Mouse (Mus musculus) Patski (cell line): Measurements from ENCODE around the gene Fut7. TPM values are rescaled to one million over a fixed set of nuclear protein-coding genes. Genes with fewer than 3 reads are reported as not detected.

Experiments used
- ATAC-seq: fragments of 100-300 bp; one replicate; pipeline ENCODE4 v1.8.0; 2021
- CTCF ChIA-PET: fragments of 350-600 bp; sonication (Branson Sonifier 250); formaldehyde crosslinking; loops from one replicate; lab custom pipeline; 2022; ENCODE audit warnings: inconsistent platforms; lab: Charles Lee
- POLR2A ChIA-PET: fragments of 350-600 bp; sonication (Branson Sonifier 250); formaldehyde crosslinking; loops from one replicate; lab custom pipeline; 2022; ENCODE audit warnings: antibody characterized with exemption, inconsistent platforms; lab: Charles Lee
- DNase-seq: peaks from one replicate; pipeline ENCODE4 v3.0.0-alpha.2; 2011; ENCODE audit warnings: low read depth, low spot score
- H3K27me3 ChIP-seq: fragments of 371-371 bp; one replicate; pipeline ENCODE4 v1.5.1; 2021
- CTCF ChIP-seq: fragments of 100-300 bp; IDR thresholded peaks from one replicate; pipeline ENCODE4 v1.5.1; 2021
- in situ Hi-C: fragments of 300-500 bp; cut with MboI; formaldehyde crosslinking; loops from 3 replicates; pipeline ENCODE4 v1.11.1; 2018; ENCODE audit warnings: low pct_unique_long_range_greater_than_20kb, mixed read lengths
- polyA plus RNA-seq: library from polyadenylated mRNA; unstranded; gene quantifications from one replicate; pipeline ENCODE4 v1.2.3, GENCODE M21; 2021

The Fut7 gene
- polyA plus RNA-seq, 1 experiment from 2014 or later, result 0.09 TPM

GRCm38 (mm10) chr2:25421896-25422295, 1.2 kb upstream of the Fut7 start:
- POLR2A ChIA-PET, result no interaction called here
- no peak for DNase-seq
- CTCF ChIA-PET, result interaction anchor here (0.7 to 3.7 kb wide), 13 partner anchors 9 to 78 kb away, joined by 3 to 36 read pairs (median 4); partner anchors contain the start of genes Clic3 and Lcn12
- no peak for ATAC-seq
- no peak for TF ChIP-seq CTCF
- in situ Hi-C loops, result no loop called here
- no peaks in the 10 kb centered on the region for H3K27me3 ChIP-seq

- in situ Hi-C loops, result no loop called here
- no peak for TF ChIP-seq CTCF
Observed at GRCm38 (mm10) chr2:25423626-25424025, 559 bp downstream of the Fut7 start.

GRCm38 (mm10) chr2:25425481-25425880, 2.4 kb downstream of the Fut7 start:
- no peaks in the 10 kb centered on the region for H3K27me3 ChIP-seq
- DNase-seq (no peak), ATAC-seq (no peak)
- ChIA-PET POLR2A (no interaction called here), CTCF (interaction anchor here (1.7 kb wide), 1 partner anchor 58 kb away, joined by 6 read pairs; no protein-coding TSS in a partner anchor)
- in situ Hi-C loops, result no loop called here
- TF ChIP-seq CTCF, result no peak

More at GRCm38 (mm10) chr2:25423626-25424025, 559 bp downstream of the Fut7 start:
- no peaks in the 10 kb centered on the region for H3K27me3 ChIP-seq
- ChIA-PET CTCF (interaction anchor here (0.9 to 3.7 kb wide), 4 partner anchors 46 to 74 kb away, joined by 3 to 36 read pairs (median 8); no protein-coding TSS in a partner anchor), POLR2A (interaction anchor here (0.5 to 1.0 kb wide), 2 partner anchors 10 to 78 kb away, joined by 3 read pairs; no protein-coding TSS in a partner anchor)
- no peak for DNase-seq
- ATAC-seq, result no peak

- CTCF ChIA-PET, result interaction anchor here (0.7 to 1.7 kb wide), 13 partner anchors 9 to 70 kb away, joined by 3 to 6 read pairs (median 4); no protein-coding TSS in a partner anchor
- no peaks in the 10 kb centered on the region for H3K27me3 ChIP-seq
- ATAC-seq, result no peak
- POLR2A ChIA-PET, result no interaction called here
- TF ChIP-seq CTCF, result no peak
- in situ Hi-C loops, result no loop called here
- no peak for DNase-seq
Observed at GRCm38 (mm10) chr2:25426721-25427191, 3.7 kb downstream of the Fut7 start.

DNA sequence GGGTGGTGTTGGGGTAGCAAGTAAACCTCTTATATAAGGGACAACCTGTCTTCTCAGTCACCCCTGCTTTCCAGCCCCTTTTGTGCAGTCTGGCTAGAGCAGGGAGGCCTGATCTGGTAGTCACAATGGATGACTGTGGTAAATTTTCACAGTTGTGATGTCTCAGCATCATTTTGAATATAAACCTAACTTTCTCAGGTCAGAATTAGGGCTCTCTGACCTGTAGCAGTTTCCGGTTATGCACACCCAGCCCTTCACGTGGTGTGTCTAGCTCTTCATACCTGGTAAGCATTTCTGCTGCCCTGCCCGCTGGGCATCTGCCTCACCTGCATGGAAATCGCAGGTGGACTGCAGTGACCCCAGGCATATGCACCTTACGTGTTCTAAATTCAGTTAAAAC, 4.2 kb downstream of the Fut7 start:
- no peak for ATAC-seq
- DNase-seq, result no peak
- TF ChIP-seq CTCF, result no peak
- in situ Hi-C loops, result no loop called here
- CTCF ChIA-PET, result interaction anchor here (0.8 to 1.5 kb wide), 11 partner anchors 9 to 69 kb away, joined by 3 to 6 read pairs (median 3); no protein-coding TSS in a partner anchor
- POLR2A ChIA-PET, result no interaction called here
- no peaks in the 10 kb centered on the region for H3K27me3 ChIP-seq

- TF ChIP-seq CTCF, result no peak
- ChIA-PET CTCF (interaction anchor here (0.6 to 1.4 kb wide), 7 partner anchors 12 to 153 kb away, joined by 3 to 6 read pairs (median 3); partner anchors contain the start of gene Ajm1), POLR2A (interaction anchor here (0.6 to 1.1 kb wide), 4 partner anchors 31 to 143 kb away, joined by 3 to 9 read pairs (median 4); no protein-coding TSS in a partner anchor)
- peak; percentile 42 for DNase-seq
- in situ Hi-C loops, result no loop called here
- peak; percentile 81 for ATAC-seq
- H3K27me3 ChIP-seq, result no peaks in the 10 kb centered on the region
Observed at GRCm38 (mm10) chr2:25428442-25429236, 5.6 kb downstream of the Fut7 start, which contains the start of gene Abca2. TSS of gene Abca2 (plus strand) at chr2:25428703.

DNA sequence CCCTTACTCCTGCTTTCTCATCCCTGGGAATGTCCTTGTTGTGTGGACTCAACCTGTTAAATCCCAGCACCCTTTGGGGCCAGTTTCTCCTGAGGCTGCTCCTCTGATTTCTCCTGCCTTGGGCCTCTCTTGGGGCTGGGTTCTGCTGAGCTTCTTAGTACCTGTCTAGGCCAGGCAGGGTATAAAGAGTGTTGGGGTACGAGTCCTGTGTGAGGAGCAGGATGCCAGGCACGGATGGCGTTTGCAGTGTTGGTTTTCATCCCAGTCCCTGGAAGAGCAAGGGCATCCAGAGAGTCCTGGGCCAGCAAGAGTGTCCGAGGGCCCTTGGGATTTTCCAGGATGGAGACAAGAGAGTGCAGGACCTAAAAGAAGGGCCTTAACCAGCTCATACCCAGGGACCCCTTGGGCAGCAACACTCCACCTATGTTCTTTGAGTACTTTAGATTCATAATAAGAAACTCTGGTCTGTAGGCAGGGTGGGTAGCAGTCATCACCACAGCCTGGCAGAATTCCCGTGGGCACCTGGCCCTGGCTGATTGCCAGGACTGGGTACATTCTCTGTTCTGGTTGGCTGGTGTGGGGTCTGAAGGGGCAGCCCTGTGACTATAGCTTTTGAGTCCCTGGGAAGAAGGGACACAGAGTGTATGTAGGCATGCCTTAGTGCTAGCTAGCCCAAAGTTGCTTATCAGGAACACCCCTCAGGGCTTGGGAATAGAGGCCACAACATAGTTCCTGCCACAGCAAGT, 6.5 kb downstream of the Fut7 start:
- CTCF ChIA-PET, result interaction anchor here (1.0 to 1.6 kb wide), 5 partner anchors 8 to 152 kb away, joined by 4 to 10 read pairs (median 4); partner anchors contain the start of gene Ajm1
- no peak for TF ChIP-seq CTCF
- DNase-seq (no peak), ATAC-seq (no peak)
- in situ Hi-C loops, result loop anchor here (5.0 kb wide), 2 partner anchors 53 to 123 kb away; no protein-coding TSS in a partner anchor
- POLR2A ChIA-PET, result interaction anchor here (1.0 to 1.3 kb wide), 3 partner anchors 16 to 110 kb away, joined by 3 read pairs; no protein-coding TSS in a partner anchor
- no peaks in the 10 kb centered on the region for H3K27me3 ChIP-seq

DNA sequence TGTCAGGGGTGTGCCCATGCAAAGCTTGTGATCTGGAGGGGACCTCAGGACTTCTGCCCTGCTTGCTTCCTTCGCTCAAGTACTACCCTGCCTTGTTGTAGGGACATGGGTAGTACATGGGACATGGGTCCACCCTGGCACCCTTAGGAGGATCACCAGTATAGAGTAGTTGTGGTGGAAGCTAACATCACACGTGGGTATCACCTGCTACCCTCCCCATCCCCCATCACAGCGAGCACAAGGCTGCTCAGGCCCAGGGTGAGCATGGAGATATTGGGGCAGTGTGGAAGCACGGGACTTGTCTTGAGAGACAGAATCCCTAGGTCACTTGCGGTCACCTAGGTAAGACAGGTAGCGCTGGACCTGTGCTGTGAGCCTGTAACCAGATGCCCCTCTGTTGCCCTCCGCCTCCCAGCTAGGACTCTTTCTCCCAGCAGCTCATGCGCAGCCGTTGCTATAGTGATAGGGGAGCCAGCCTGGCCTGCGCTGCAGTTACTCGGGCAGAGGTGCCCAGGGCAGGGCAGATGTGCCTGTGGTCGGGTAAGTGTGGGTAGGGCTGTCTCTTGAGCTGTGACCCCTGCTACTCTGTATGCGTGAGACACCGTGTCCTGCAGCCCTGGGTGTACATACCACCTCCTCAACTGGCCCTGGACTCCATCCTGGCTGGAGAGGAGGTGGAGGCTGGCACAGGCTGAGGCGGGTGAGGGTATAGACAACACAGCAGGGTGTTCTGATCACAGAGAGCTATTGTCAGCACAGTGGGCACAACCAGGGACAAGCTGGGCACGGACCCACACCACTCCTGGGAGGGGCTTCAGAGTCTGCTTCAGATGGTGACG, 7.5 kb downstream of the Fut7 start:
- ChIA-PET CTCF (interaction anchor here (1.0 to 1.6 kb wide), 4 partner anchors 9 to 151 kb away, joined by 4 to 10 read pairs (median 5); partner anchors contain the start of gene Ajm1), POLR2A (interaction anchor here (1.3 kb wide), 1 partner anchor 15 kb away, joined by 3 read pairs; no protein-coding TSS in a partner anchor)
- ATAC-seq, result no peak
- in situ Hi-C loops, result loop anchor here (5.0 kb wide), 2 partner anchors 52 to 122 kb away; no protein-coding TSS in a partner anchor
- no peaks in the 10 kb centered on the region for H3K27me3 ChIP-seq
- no peak for TF ChIP-seq CTCF
- DNase-seq, result no peak

- no peak for ATAC-seq
- CTCF ChIA-PET, result interaction anchor here (1.6 kb wide), 1 partner anchor 10 kb away, joined by 10 read pairs; no protein-coding TSS in a partner anchor
Observed at GRCm38 (mm10) chr2:25431308-25431855, 8.3 kb downstream of the Fut7 start.

More at GRCm38 (mm10) chr2:25431308-25431855, 8.3 kb downstream of the Fut7 start:
- no peak for TF ChIP-seq CTCF
- POLR2A ChIA-PET, result interaction anchor here (1.3 kb wide), 1 partner anchor 14 kb away, joined by 3 read pairs; no protein-coding TSS in a partner anchor
- in situ Hi-C loops, result loop anchor here (5.0 kb wide), 2 partner anchors 51 to 121 kb away; no protein-coding TSS in a partner anchor
- no peak for DNase-seq
- H3K27me3 ChIP-seq, result no peaks in the 10 kb centered on the region
